Mouse (Mus musculus) neural tube, embryonic 11.5 days (tissue): Measurements from ENCODE around the gene Fam83f. TPM values are rescaled to one million over a fixed set of nuclear protein-coding genes. Genes with fewer than 3 reads are reported as not detected.

Experiments
- ATAC-seq: fragments of 200-750 bp; cut with Nextera tagmentation; 2 replicates; pipeline ENCODE4 v1.8.0; 2017; ENCODE audit warnings: moderate number of reproducible peaks, mild to moderate bottlenecking, moderate TSS enrichment, moderate library complexity; ENCODE audit not compliant: insufficient read depth, low FRiP score, low TSS enrichment
- DNase-seq: peaks from one replicate; pipeline ENCODE4 v3.0.0-alpha.2; 2015; ENCODE audit warnings: low spot score
- H3K27ac ChIP-seq: fragments of 300-500 bp; sonication (generic); 2 replicates; pipeline ENCODE4 v1.5.1; 2014; ENCODE audit warnings: low read depth, mild to moderate bottlenecking, low read length
- H3K27me3 ChIP-seq: fragments of 300-500 bp; sonication (generic); 2 replicates; pipeline ENCODE4 v1.6.1; 2014; ENCODE audit warnings: mild to moderate bottlenecking, low read length, mixed read lengths; ENCODE audit not compliant: control insufficient read depth, insufficient read depth
- H3K36me3 ChIP-seq: fragments of 300-500 bp; sonication (generic); 2 replicates; pipeline ENCODE4 v1.6.1; 2014; ENCODE audit warnings: mild to moderate bottlenecking, low read length, moderate library complexity, mixed read lengths; ENCODE audit not compliant: control insufficient read depth, insufficient read depth
- H3K4me1 ChIP-seq: fragments of 300-500 bp; sonication (generic); 2 replicates; pipeline ENCODE4 v1.6.1; 2014; ENCODE audit warnings: low read length, mixed read lengths; ENCODE audit not compliant: control insufficient read depth, insufficient read depth
- H3K4me2 ChIP-seq: fragments of 300-500 bp; sonication (generic); 2 replicates; pipeline ENCODE4 v1.6.1; 2014; ENCODE audit warnings: low read depth, mild to moderate bottlenecking, moderate library complexity
- H3K4me3 ChIP-seq: fragments of 300-500 bp; sonication (generic); 2 replicates; pipeline ENCODE4 v1.5.1; 2014; ENCODE audit warnings: low read depth, low read length
- H3K9ac ChIP-seq: fragments of 300-500 bp; sonication (generic); 2 replicates; pipeline ENCODE4 v1.6.1; 2014; ENCODE audit warnings: mild to moderate bottlenecking, low read length
- H3K9me3 ChIP-seq: fragments of 300-500 bp; sonication (generic); 2 replicates; pipeline ENCODE4 v1.6.1; 2016; ENCODE audit warnings: low read length; ENCODE audit not compliant: control insufficient read depth
- WGBS: fragments of 180-500 bp; shearing (Covaris S2); extraction: QIAGEN DNeasy Blood & Tissue Kit; methylation state at CpG from one replicate; pipeline ENCODE4 v1.1.7; 2014; 5-methylcytosine and 5-hydroxymethylcytosine counted together
- polyA plus RNA-seq: library from polyadenylated mRNA; unstranded; fragments of >200 nt; fragmentation: Nextera tagmentation; extraction: Ambion mirVana; gene quantifications from 2 replicates; pipeline ENCODE4 v1.2.1, GENCODE M21; 2014

The Fam83f gene
- polyA plus RNA-seq, 1 experiment from 2014 or later, result 0.44 TPM

GRCm38 (mm10) chr15:80697564-80697963, 25.9 kb downstream of the Fam83f start:
- Histone ChIP-seq H3K9me3 (no peaks in the 10 kb centered on the region), H3K4me1 (0 out of 2 replicates have a peak, but pooled peaks cover 4% of the 10 kb centered on the region), H3K27ac (no peak overlapping the region), H3K36me3 (no peaks in the 10 kb centered on the region), H3K4me2 (no peak overlapping the region), H3K9ac (no peak overlapping the region), H3K4me3 (no peak overlapping the region), H3K27me3 (no peaks in the 10 kb centered on the region)
- ATAC-seq, result no peak
- no peak for DNase-seq
- 39% methylated on average over 5 of the region's 5 CpGs for WGBS

- no peaks in the 10 kb centered on the region for H3K27me3 ChIP-seq
- DNase-seq (no peak), ATAC-seq (no peak)
- no peak overlapping the region for H3K27ac ChIP-seq
- H3K9ac ChIP-seq, result no peak overlapping the region; the same call in 1 of the 2 replicates
- H3K4me3 ChIP-seq, result no peak overlapping the region
- H3K4me1 ChIP-seq, result peaks cover 5% of the 10 kb centered on the region
- no peaks in the 10 kb centered on the region for H3K36me3 ChIP-seq
- no peak overlapping the region for H3K4me2 ChIP-seq
- 75% methylated on average over 8 of the region's 8 CpGs for whole genome bisulfite sequencing
- H3K9me3 ChIP-seq, result no peaks in the 10 kb centered on the region
Measured at GRCm38 (mm10) chr15:80701481-80702257, 30.0 kb downstream of the Fam83f start.

DNA sequence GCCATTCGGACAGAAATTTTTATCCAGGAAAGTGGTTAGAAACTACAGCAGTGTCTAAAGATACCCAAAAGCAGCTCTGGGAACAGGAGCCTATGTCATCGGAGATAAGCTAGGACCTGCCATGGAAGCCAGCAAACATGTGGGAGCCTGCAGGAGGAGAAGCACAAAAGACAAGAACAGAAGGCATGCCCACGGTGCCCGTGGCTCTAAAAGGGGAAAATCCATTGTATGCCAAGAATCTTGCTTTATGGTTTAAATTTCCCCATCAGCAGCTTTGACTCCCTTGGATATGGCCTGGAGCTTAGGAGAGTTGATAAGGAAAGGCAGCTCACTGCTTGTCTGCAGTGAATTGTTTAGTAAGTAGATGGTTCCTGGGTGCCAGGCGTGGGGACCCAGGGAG, 31.3 kb downstream of the Fam83f start:
- Histone ChIP-seq H3K9me3 (no peaks in the 10 kb centered on the region), H3K27me3 (no peaks in the 10 kb centered on the region), H3K9ac (no peak overlapping the region), H3K4me3 (no peak overlapping the region), H3K27ac (no peak overlapping the region), H3K4me1 (peaks cover 6% of the 10 kb centered on the region), H3K4me2 (no peak overlapping the region), H3K36me3 (no peaks in the 10 kb centered on the region)
- no peak for ATAC-seq
- DNase-seq, result no peak
- 83% methylated on average over 5 of the region's 5 CpGs for WGBS

GRCm38 (mm10) chr15:80703495-80703894, 31.8 kb downstream of the Fam83f start:
- Histone ChIP-seq H3K27me3 (no peaks in the 10 kb centered on the region), H3K27ac (no peak overlapping the region), H3K4me1 (peaks cover 6% of the 10 kb centered on the region), H3K36me3 (no peaks in the 10 kb centered on the region), H3K9ac (no peak overlapping the region), H3K4me3 (no peak overlapping the region), H3K4me2 (no peak overlapping the region), H3K9me3 (no peaks in the 10 kb centered on the region)
- 85% methylated on average over 2 of the region's 2 CpGs for WGBS
- DNase-seq, result no peak
- no peak for ATAC-seq

DNA sequence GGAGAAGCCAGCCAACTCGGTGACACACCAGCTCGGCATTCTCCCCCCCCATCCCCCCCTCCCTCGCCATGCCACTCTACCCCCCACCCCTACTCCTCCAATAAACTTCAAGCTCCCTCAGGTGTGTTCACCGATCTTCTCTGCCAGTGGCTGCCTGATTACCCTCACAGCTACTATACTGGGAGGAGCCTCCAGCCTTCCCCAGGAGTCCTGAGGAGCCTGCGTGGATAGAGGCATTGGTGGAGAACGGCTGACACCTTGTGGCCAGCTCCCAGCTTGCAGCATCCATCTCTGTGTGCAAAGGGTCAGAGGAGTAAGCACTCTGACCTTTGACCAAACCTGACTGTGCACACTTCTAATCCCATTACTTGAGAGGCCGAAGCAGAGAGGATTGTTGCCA, 32.6 kb downstream of the Fam83f start:
- H3K9ac ChIP-seq, result no peak overlapping the region
- no peaks in the 10 kb centered on the region for H3K27me3 ChIP-seq
- peak; percentile 83 for DNase-seq
- no peak overlapping the region for H3K27ac ChIP-seq
- H3K36me3 ChIP-seq, result no peaks in the 10 kb centered on the region
- H3K9me3 ChIP-seq, result no peaks in the 10 kb centered on the region
- ATAC-seq, result peak; percentile 80
- peaks cover 6% of the 10 kb centered on the region for H3K4me1 ChIP-seq
- H3K4me3 ChIP-seq, result no peak overlapping the region
- WGBS, result 10% methylated on average over 7 of the region's 7 CpGs
- no peak overlapping the region for H3K4me2 ChIP-seq

DNA sequence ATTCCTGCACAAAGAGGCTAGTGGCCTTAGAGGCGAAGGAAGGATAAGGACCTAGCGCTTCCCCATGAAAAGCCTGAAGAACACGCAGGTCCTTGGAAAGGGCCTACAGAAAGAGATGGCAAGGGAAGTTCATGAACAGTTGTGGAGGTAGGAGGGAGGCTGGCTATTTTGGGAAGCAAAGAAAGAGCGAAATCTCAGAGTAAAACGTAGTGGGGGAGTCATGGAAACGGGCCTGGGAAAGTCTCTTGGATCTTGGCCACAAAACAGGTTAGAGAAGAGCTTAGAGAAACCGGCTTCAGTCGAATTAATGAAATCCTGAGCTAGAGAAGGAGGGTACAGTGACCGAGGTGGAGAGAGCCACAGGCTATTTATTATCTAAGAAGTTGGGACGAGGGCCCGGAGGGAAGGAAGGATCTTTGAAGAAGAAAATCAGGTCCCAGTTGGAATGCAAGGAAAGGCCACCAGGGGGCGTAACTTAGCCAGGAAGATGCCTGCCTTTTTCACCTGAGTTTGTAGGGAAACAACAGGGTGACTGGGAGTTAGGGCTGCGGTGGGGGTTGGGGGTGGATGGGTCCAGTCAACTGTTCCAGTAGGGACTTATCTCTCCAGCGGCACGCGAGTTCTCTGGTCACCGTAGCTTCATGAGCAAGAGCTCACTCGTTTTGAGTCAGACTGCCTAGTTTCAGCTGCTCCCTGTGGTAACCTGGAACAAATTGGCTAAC, 34.3 kb downstream of the Fam83f start:
- WGBS, result 32% methylated on average over 18 of the region's 18 CpGs
- Histone ChIP-seq H3K9me3 (no peaks in the 10 kb centered on the region), H3K9ac (peak overlapping the region; percentile 31; the same call in 1 of the 2 replicates), H3K4me3 (peak overlapping the region; percentile 12; the same call in 1 of the 2 replicates), H3K27me3 (no peaks in the 10 kb centered on the region), H3K36me3 (no peaks in the 10 kb centered on the region), H3K27ac (no peak overlapping the region), H3K4me1 (peaks cover 6% of the 10 kb centered on the region), H3K4me2 (peak overlapping the region; percentile 50)
- DNase-seq (peak; percentile 83), ATAC-seq (no peak)

- no peak overlapping the region for H3K27ac ChIP-seq
- H3K4me1 ChIP-seq, result peaks cover 6% of the 10 kb centered on the region
- H3K4me2 ChIP-seq, result peak overlapping the region; percentile 50
- no peaks in the 10 kb centered on the region for H3K36me3 ChIP-seq
- WGBS, result 26% methylated on average over 11 of the region's 11 CpGs
- ATAC-seq (no peak), DNase-seq (no peak)
- no peaks in the 10 kb centered on the region for H3K9me3 ChIP-seq
- no peaks in the 10 kb centered on the region for H3K27me3 ChIP-seq
- peak overlapping the region; percentile 31; the same call in 1 of the 2 replicates for H3K9ac ChIP-seq
- H3K4me3 ChIP-seq, result peak overlapping the region; percentile 12; the same call in 1 of the 2 replicates
Measured at GRCm38 (mm10) chr15:80706596-80706995, 34.9 kb downstream of the Fam83f start.

GRCm38 (mm10) chr15:80707088-80707487, 35.4 kb downstream of the Fam83f start:
- H3K4me1 ChIP-seq, result peaks cover 6% of the 10 kb centered on the region
- no peaks in the 10 kb centered on the region for H3K9me3 ChIP-seq
- no peak overlapping the region for H3K4me3 ChIP-seq
- ATAC-seq (no peak), DNase-seq (no peak)
- no peaks in the 10 kb centered on the region for H3K27me3 ChIP-seq
- H3K27ac ChIP-seq, result no peak overlapping the region
- H3K9ac ChIP-seq, result no peak overlapping the region
- H3K4me2 ChIP-seq, result no peak overlapping the region
- H3K36me3 ChIP-seq, result no peaks in the 10 kb centered on the region
- 86% methylated on average over 8 of the region's 8 CpGs for WGBS
